Mouse (Mus musculus) hindbrain, embryonic 13.5 days (tissue): ENCODE measurements at regions not wholly inside any gene's neighbourhood (a gene's known extent, or its start where the extent isn't known, plus 50 kb on each side); places are given as distances from the start of the nearest gene placed in this dataset.

Source experiments
- ATAC-seq: fragments of 200-750 bp; cut with Nextera tagmentation; 2 replicates; pipeline ENCODE4 v1.8.0; 2017; ENCODE audit warnings: moderate TSS enrichment; ENCODE audit not compliant: low FRiP score
- H3K27ac ChIP-seq: fragments of 300-500 bp; sonication (generic); 2 replicates; pipeline ENCODE4 v1.5.1; 2015; ENCODE audit warnings: inconsistent platforms, mild to moderate bottlenecking, moderate library complexity
- H3K27me3 ChIP-seq: fragments of 300-500 bp; sonication (generic); 2 replicates; pipeline ENCODE4 v1.6.1; 2015; ENCODE audit warnings: mild to moderate bottlenecking, inconsistent platforms
- H3K36me3 ChIP-seq: fragments of 300-500 bp; sonication (generic); 2 replicates; pipeline ENCODE4 v1.6.1; 2015; ENCODE audit warnings: mild to moderate bottlenecking, inconsistent platforms
- H3K4me1 ChIP-seq: fragments of 300-500 bp; sonication (generic); replicated peaks from 2 replicates; pipeline ENCODE4 v1.6.1; 2015; ENCODE audit warnings: inconsistent platforms
- H3K4me2 ChIP-seq: fragments of 300-500 bp; sonication (generic); 2 replicates; pipeline ENCODE4 v1.6.1; 2015; ENCODE audit warnings: inconsistent platforms, mild to moderate bottlenecking, moderate library complexity
- H3K4me3 ChIP-seq: fragments of 300-500 bp; sonication (generic); 2 replicates; pipeline ENCODE4 v1.5.1; 2015; ENCODE audit warnings: mild to moderate bottlenecking, inconsistent platforms
- H3K9ac ChIP-seq: fragments of 300-500 bp; sonication (generic); 2 replicates; pipeline ENCODE4 v1.6.1; 2015; ENCODE audit warnings: mild to moderate bottlenecking, inconsistent platforms
- H3K9me3 ChIP-seq: fragments of 300-500 bp; sonication (generic); 2 replicates; pipeline ENCODE4 v1.6.1; 2016; ENCODE audit warnings: inconsistent platforms
- whole genome bisulfite sequencing: fragments of 180-500 bp; shearing (Covaris S2); methylation state at CpG from one replicate; pipeline ENCODE4 v1.1.7; 2015; 5-methylcytosine and 5-hydroxymethylcytosine counted together

DNA sequence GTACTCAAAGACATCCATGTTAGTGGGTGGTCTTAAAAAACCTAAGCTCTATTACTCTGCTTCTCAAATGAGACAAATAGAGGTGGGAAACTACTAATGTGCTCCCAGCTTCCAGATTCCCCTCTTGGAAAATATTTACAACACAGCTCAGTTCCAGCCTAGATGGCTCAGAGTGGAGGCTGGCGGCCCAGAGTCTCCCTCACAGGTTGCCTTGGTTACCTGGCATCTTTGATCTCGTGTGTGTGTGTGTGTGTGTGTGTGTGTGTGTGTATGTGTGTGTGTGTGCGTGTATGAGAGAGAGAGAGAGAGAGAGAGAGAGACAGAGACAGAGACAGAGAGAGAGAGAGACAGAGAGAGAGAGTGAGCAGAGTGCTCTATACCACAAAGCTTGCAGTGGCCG is 82.2 kb downstream of the E030025P04Rik start:
- Histone ChIP-seq H3K9me3 (0 out of 2 replicates have a peak, but pooled peaks cover 1% of the 10 kb centered on the region), H3K27me3 (no peaks in the 10 kb centered on the region), H3K9ac (no peak overlapping the region), H3K27ac (no peak overlapping the region), H3K36me3 (no peaks in the 10 kb centered on the region), H3K4me1 (no peaks in the 10 kb centered on the region), H3K4me3 (no peak overlapping the region), H3K4me2 (no peak overlapping the region)
- WGBS = 64% methylated on average over 4 of the region's 4 CpGs
- no peak for ATAC-seq

DNA sequence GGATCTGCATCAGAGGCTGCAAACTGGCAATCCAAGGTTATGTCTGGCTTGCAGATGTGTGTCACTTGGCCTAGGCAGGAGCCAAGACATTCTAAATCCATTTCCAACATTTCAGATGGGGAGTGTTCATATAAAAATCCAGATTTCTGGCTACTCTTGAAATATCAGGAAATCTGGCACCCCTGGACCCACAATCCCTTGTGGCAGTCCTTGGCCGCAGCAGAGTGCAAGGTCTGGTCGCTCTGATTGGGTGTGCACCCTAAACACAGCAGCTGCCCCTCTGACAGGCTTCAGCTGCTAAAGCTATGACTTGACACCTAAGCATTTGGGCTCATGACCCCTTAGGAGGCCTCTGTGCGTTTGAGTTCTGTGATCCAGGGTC is 83.7 kb downstream of the E030025P04Rik start:
- Histone ChIP-seq H3K27me3 (no peaks in the 10 kb centered on the region), H3K4me2 (no peak overlapping the region), H3K4me1 (no peaks in the 10 kb centered on the region), H3K4me3 (no peak overlapping the region), H3K36me3 (no peaks in the 10 kb centered on the region), H3K27ac (no peak overlapping the region), H3K9ac (no peak overlapping the region), H3K9me3 (0 out of 2 replicates have a peak, but pooled peaks cover 6% of the 10 kb centered on the region)
- ATAC-seq = no peak
- WGBS = 86% methylated on average over 3 of the region's 3 CpGs

DNA sequence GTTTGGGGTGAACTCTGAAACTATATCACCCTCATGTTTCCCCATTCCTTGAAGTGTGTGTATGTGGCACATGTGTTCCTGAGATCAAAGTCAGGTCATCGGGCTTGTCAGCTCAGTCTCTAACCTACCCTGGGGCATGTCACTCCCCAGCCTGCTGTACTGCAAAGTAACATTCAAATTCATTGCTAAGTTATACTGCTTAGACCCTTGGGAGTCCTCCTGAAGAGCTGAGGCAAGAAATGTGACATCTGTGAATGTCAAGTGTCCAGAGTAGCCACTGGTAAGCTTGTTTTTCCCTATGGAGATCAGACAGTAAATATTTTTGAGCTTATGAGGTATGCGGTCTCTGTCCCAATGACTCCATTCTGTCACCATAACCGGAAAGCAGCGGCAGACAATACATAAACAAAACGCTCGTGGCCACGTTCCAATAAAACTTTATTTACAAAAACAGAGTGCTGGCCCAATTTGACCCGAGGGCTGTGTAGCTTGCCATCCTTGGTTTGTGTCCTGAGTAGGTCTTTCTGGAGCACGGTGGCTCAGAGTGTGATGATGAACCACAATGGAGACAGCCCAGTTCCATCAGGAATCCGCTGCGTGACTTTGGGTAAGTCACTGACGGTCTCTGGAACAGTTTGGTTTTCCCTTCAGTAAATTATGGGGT is 84.2 kb downstream of the E030025P04Rik start:
- Histone ChIP-seq H3K4me3 (no peak overlapping the region), H3K27ac (no peak overlapping the region), H3K9ac (no peak overlapping the region), H3K4me2 (no peak overlapping the region), H3K36me3 (no peaks in the 10 kb centered on the region), H3K27me3 (no peaks in the 10 kb centered on the region), H3K4me1 (no peaks in the 10 kb centered on the region), H3K9me3 (0 out of 2 replicates have a peak, but pooled peaks cover 6% of the 10 kb centered on the region)
- ATAC-seq = no peak
- 91% methylated on average over 12 of the region's 12 CpGs for WGBS

DNA sequence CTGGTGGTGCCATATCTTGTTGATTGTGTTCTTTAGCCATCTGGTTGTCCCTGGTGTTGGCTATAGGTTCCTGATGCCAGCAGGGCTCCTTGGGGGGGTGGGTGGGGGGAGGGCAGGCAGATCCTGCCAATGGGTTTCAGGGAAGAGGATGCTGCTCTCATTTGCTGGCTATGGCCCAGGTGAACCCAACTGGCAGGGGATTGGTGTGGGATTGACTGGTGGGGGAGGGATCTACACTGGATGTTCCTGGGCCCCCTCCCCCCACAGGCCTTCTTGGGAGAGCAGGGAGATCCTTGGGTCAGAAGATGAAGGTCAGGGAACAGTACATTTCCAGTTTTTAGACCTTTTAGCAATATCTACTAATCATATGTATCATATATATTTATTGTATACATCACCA is 86.1 kb downstream of the E030025P04Rik start:
- H3K4me2 ChIP-seq = no peak overlapping the region
- no peak for ATAC-seq
- H3K4me3 ChIP-seq = no peak overlapping the region
- H3K27me3 ChIP-seq = no peaks in the 10 kb centered on the region
- no peak overlapping the region for H3K27ac ChIP-seq
- H3K4me1 ChIP-seq = no peaks in the 10 kb centered on the region
- H3K36me3 ChIP-seq = no peaks in the 10 kb centered on the region
- H3K9ac ChIP-seq = no peak overlapping the region
- H3K9me3 ChIP-seq = 0 out of 2 replicates have a peak, but pooled peaks cover 9% of the 10 kb centered on the region

DNA sequence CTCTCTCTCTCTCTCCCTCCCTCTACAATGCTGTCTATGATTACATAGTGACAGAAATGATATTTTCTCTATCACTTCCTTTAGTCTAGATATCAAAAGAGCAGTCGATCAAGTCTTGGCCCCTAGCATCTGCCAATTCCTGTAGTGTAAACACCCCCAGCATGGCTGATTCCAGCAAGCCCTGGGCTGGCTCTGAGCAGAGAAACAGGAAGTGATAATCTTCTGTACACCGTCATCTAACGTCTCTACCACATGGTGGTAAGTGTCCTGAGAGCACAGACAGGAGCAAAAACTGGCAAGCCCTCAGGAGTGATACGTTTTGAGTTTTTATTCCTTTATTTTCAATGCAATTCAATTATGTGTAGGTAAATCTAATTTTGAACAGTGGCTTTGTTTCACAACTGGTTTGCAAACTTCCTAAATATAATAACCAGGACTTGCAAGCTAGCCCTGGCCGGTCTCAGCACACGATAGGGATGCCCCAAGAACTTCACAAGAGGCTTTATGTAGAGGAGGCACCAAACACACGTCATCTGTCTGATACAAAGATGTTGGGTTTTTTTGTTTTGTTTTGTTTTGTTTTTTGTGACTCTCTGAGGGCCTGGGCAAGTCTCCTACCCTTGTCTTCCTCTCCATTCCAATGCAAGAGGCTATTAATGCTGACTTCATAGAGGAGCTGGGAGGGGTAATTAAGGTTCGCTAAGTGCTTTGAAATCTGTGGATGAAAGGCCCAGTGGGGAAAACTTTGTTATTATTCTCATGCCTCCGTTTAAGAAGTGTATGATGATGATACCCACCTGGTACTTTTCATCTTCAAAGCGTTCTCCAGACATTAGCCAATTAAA is 95.7 kb downstream of the E030025P04Rik start:
- ATAC-seq = no peak
- 81% methylated on average over 10 of the region's 10 CpGs for WGBS
- Histone ChIP-seq H3K36me3 (no peaks in the 10 kb centered on the region), H3K27me3 (no peaks in the 10 kb centered on the region), H3K9me3 (no peaks in the 10 kb centered on the region), H3K9ac (no peak overlapping the region), H3K4me3 (no peak overlapping the region), H3K4me2 (no peak overlapping the region), H3K27ac (no peak overlapping the region), H3K4me1 (no peaks in the 10 kb centered on the region)

DNA sequence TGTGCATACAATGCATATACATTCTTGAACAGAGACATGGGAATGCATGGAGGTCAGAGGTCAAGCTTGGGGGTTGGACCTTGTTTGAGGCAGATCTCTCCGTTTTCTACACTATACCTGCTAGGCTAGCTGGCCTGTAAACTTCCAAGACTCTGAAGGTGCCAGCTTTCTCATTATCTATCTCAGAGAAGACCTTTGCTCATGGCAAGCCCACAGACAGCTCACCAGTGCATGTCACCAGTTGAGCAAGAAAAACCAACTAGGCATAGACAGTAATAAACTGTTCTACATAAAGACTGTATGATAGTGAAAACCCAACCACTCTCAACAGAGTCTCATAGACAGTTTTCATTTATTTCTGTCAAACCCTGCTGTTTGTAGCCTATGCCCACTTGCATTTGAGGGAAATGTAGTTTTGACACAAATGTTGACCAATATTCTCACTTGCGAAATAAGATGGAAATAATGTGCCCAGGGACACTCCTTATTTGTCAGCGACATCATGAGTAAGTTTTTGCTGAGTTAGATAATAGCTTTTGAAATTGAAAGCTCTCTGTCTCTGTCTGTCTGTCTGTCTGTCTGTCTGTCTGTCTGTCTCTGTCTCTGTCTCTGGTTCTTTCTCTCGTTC is 96.6 kb downstream of the E030025P04Rik start:
- H3K9me3 ChIP-seq = no peaks in the 10 kb centered on the region
- H3K4me1 ChIP-seq = no peaks in the 10 kb centered on the region
- H3K27ac ChIP-seq = no peak overlapping the region
- no peak overlapping the region for H3K4me3 ChIP-seq
- no peak overlapping the region for H3K4me2 ChIP-seq
- WGBS = 90% methylated on average over 4 of the region's 4 CpGs
- H3K27me3 ChIP-seq = no peaks in the 10 kb centered on the region
- no peaks in the 10 kb centered on the region for H3K36me3 ChIP-seq
- ATAC-seq = no peak
- H3K9ac ChIP-seq = no peak overlapping the region

DNA sequence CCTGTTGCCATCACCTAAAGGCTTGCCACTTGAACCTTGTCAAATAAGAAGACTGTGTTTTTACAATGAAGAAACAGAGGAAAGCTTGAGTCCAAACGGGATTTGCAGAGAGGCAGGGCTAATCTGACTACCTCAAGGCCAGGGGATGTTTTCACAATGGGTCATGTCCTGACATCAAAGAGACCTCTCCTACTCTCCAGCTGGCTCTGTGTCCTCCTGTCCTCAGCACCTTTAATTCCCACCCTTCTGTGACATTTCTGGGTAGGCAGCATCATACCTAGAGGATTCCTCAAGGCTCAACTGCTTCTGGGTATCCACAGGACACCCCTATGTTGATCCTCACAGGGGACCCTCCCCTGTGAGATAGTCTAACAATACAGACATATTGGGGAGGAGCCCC is 97.7 kb downstream of the E030025P04Rik start:
- Histone ChIP-seq H3K9ac (no peak overlapping the region), H3K4me1 (peaks cover under 1% of the 10 kb centered on the region), H3K27ac (no peak overlapping the region), H3K9me3 (no peaks in the 10 kb centered on the region), H3K36me3 (no peaks in the 10 kb centered on the region), H3K4me3 (no peak overlapping the region), H3K4me2 (no peak overlapping the region), H3K27me3 (no peaks in the 10 kb centered on the region)
- ATAC-seq = no peak
- 44% methylated on average over 1 of the region's 1 CpGs for WGBS

DNA sequence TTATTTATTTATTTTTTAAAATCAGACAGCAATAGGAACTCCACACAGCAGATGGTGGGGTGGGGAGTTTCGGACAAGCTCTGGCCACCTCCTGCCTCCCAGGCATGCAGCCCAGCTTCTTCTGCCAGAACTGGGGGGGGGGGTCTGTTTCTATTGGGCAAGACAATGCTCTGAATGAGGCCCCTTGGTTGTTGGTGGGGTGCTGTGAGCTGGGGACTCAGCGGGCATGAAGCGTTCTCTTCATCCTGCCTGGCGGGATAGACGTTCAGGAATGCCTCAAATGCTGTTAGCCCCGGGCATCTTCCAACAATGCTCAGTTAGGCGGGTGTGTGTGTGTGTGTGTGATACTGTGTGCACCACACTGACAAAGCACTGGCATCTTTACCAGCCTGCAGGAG is 103.7 kb downstream of the E030025P04Rik start:
- Histone ChIP-seq H3K27ac (0 out of 2 replicates have a peak overlapping the region, but pooled peaks have one; percentile 12), H3K27me3 (no peaks in the 10 kb centered on the region), H3K4me1 (peaks cover 18% of the 10 kb centered on the region), H3K4me3 (no peak overlapping the region), H3K4me2 (no peak overlapping the region), H3K9me3 (no peaks in the 10 kb centered on the region), H3K36me3 (no peaks in the 10 kb centered on the region), H3K9ac (no peak overlapping the region)
- WGBS = 41% methylated on average over 7 of the region's 7 CpGs
- ATAC-seq = peak; percentile 54; the same call in 1 of the 2 replicates

DNA sequence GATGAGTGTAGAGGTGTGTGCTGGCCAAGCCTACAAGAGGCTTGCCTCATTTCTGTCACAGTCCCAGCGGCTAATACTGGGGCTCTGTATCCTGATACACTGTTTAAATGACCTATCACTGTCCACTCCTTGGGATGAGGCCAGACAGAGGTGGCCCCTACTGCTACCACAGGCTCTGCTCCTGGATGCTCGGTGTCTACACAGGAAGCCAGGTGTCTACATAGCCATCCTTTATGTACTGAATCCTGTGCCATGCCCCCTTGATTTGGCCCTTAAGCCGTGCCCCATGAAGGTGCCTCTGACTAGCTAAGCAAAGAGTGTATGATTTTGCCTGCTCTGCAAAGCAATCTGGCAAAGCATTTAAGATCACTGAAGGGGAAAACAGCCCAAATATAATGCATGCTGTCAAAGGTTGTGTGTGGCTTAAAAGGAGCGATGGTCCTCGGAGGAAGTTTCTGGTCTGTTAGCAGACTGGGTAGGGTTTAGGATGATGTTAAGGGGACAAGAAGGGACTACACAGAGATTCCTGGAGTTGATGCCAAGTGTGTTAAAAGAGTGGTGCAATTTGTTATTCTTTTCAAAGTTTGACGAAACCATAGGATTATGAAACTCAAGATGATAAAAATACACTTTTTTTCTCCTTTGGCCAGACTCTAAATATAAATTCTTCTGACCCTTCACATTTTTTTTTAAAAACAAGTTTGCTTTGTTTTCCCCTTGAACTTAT is 104.2 kb downstream of the E030025P04Rik start:
- Histone ChIP-seq H3K4me1 (peaks cover 18% of the 10 kb centered on the region), H3K27me3 (no peaks in the 10 kb centered on the region), H3K36me3 (no peaks in the 10 kb centered on the region), H3K27ac (peak overlapping the region; percentile 27), H3K9ac (no peak overlapping the region), H3K9me3 (no peaks in the 10 kb centered on the region), H3K4me3 (no peak overlapping the region), H3K4me2 (no peak overlapping the region)
- no peak for ATAC-seq
- 64% methylated on average over 6 of the region's 6 CpGs for WGBS

DNA sequence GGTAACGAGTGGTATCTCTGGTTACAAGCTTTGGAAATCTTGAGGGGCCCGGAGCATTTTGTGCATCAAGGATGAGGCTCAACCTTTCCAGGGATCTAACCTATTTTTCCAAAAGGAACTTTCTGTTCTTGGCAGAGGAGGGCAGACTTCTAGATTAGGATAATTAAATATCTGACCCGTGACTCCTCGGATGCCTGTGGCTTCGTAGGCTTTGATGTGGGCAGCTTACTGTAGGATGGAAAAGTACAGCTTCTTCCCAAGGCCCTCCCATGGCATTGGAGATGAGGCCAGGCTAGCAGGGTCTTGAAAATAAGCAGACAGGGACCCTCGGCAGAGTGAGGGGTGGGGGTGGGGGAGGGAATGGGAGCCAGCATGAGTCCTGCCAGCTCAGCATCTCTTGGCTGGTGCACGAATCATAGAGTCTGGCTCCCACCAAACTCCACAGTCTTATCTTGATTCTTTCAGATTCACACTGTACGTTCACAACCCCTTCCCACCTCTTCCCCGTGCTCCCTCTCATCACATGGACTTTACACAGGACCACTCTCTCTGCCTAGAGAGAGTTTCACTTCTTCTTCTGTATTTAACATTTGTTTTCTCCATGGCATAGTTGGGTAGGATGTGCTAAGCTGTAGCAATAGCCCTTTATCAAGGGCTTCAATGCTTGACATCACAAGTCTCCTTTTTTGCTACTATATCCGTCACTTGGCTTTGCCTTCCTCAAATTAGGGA is 104.9 kb downstream of the E030025P04Rik start:
- ATAC-seq = no peak
- WGBS = 75% methylated on average over 10 of the region's 10 CpGs
- no peak overlapping the region for H3K4me2 ChIP-seq

DNA sequence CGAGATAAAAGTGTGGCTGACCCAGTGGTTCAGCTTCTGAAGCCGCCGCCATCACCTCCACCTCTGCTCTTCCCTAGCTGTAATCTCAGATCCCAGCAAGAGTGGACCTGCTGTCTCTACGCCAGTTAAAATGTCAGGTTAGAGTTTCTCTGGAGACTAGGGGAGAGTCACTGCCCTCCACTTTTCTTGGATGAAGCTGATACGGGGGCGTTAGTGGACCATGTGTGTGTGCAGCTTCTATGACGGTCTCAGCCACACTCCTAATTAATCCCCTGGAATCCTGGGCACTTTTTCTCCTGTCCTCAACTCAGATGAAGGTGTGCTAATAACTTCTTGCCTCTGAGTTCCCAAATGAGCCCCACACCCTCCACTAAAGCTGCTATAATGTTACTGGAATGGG is 106.0 kb downstream of the E030025P04Rik start:
- Histone ChIP-seq H3K27ac (no peak overlapping the region), H3K9me3 (no peaks in the 10 kb centered on the region), H3K4me3 (no peak overlapping the region), H3K36me3 (no peaks in the 10 kb centered on the region), H3K9ac (no peak overlapping the region), H3K27me3 (no peaks in the 10 kb centered on the region), H3K4me1 (peaks cover 29% of the 10 kb centered on the region), H3K4me2 (no peak overlapping the region)
- no peak for ATAC-seq
- WGBS = 90% methylated on average over 7 of the region's 7 CpGs

More for the DNA sequence above, 104.9 kb downstream of the E030025P04Rik start:
- Histone ChIP-seq H3K27me3 (no peaks in the 10 kb centered on the region), H3K4me1 (peaks cover 19% of the 10 kb centered on the region), H3K9ac (no peak overlapping the region), H3K36me3 (no peaks in the 10 kb centered on the region), H3K27ac (no peak overlapping the region), H3K4me3 (no peak overlapping the region), H3K9me3 (no peaks in the 10 kb centered on the region)
